Mouse (Mus musculus) testis, postnatal 14 days (tissue): ENCODE measurements around the gene Fam129a.
A peak's percentile ranks its signal among the peaks of the same experiment; 100 is the strongest.

Source experiments
- DNase-seq: peaks from one replicate; pipeline ENCODE4 v3.0.0; 2021; ENCODE audit warnings: low spot score

Gene Fam129a

DNA sequence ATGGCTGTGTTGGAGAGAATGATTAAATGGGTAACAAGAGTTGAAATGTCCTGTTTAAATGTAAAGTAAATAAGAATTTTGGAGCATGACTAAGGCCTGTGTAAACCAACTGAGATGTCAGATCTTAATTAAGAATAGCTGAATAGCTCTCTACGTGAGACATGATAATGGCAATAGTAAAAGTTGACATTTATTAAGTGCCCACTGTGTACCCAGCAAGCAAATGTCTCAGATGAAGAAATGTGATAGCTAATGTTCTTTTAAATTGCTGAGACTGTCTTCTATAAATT is 13.1 kb downstream of the Fam129a start:
- DNase-seq: no peak

- no peak for DNase-seq
Measured at GRCm38 (mm10) chr1:151584565-151585216, 13.7 kb downstream of the Fam129a start.

GRCm38 (mm10) chr1:151585647-151586046 is 14.7 kb downstream of the Fam129a start:
- DNase-seq: no peak

DNA sequence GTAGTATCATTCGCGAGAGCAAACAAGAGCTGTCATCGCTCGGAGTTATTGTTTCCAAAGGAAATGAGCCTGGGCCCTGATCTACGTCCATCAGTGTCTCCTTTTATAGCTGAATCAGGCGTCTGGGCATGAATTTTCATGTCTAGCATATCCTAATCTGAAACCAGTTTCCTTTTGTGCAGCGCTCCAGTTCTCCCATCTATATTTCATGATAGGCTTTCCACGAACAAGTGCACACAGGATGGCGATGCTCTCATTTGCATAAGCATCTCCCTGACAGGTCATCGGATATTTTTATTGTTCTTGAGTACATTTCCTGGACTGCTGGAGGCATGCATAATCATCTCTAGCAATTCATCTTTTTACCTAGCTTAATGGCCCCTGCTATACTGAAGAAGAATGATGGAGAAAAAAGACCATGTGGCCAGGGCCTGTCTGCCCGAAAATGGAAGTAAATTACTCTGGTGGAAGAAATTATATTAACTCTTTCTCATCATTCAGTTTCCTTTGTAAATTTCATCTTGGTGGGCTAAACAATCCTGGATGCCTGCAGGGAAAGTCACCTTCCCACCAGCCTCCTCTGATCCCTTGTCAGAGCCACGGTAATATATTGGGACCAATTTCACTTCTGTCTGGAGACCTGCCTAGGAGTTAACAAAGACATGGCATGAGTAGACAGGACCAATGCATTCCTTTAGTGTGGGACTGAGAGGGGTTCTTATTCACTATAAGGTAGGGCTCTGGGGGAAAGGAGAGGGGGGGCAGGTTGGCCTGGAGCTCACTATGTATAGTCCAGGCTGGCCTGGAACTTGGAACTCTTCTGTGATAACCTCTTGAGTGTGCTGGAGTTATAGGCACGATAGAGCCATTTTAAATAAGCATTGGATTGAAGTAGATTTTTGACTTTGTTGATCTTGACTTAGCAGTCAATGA is 21.4 kb downstream of the Fam129a start:
- no peak for DNase-seq

GRCm38 (mm10) chr1:151594906-151595305 is 23.9 kb downstream of the Fam129a start:
- no peak for DNase-seq

DNA sequence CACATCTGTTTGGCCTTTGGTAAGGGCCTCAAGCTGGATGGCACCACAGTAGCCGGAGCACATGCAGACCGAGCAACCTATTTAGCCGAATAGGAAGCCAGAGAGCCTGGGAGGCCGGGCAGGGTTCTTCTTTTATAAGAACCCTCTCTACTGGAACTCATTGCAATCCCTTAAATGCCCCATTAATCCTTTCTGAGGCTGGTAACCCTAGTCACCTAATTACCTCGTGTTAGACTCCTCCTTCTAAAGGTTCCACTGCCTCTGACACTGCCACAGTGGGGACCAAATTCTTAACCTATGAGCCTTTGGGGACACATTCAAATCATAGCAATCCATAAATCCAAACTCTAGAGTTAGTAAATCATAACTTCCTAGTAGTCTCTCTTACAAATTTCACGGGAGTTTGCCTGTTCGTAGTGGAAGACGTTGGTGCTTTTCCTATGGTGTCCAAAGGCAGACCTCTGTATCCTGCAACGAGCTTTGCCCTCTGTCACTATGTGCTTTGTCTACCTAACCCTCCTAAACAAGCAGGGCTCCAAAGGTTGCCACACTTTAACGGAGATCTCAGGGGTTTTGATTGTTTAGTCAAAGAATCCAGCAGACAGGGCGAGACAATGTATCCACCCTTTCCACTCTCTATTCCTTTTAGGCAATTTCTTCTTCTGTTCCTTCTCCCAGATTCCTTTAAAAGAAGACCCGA is 24.8 kb downstream of the Fam129a start:
- DNase-seq: peak; percentile 15

DNA sequence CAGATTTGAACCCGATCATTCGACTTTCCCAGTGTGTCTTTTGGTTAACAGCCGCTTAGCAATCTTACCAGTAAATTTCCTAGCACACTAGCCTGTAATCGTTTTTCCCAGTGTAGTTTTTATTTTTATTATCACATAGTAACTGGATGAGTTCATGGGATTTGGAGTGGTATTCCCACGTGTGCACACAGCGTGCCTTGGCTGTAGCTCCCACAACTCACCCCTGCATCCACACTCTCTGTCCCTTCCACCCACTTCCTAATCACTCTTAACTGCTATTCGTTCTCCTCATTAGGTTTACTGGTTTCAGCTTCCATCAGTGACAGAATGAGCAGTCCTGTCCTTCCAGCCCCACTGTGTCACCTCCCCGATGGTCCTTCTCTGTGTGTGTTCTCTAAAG is 25.6 kb downstream of the Fam129a start:
- no peak for DNase-seq

GRCm38 (mm10) chr1:151597677-151598297 is 26.8 kb downstream of the Fam129a start:
- DNase-seq: no peak

DNA sequence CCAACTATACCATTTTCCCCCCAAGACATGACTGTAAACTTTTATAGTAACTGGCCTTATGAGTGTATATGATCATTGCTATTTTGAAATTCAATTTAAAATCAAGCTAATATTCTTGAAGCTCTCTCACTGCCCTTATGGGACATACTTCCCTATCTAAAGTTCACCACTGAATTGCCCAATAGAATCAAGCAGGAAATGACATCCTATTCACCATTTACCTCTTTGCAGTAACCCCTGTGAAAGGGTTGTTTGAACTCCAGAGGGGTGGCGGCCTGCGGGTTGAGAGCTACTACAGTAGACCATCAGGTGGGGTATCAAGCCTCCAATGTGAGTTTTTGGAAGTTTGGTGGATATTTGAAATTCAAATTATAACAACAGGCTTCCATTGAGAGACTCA is 27.9 kb downstream of the Fam129a start:
- DNase-seq: no peak

- DNase-seq: no peak
Measured at GRCm38 (mm10) chr1:151604328-151604727, 33.3 kb downstream of the Fam129a start.

- DNase-seq: peak; percentile 48
Measured at GRCm38 (mm10) chr1:151607957-151608356, 37.0 kb downstream of the Fam129a start.

- DNase-seq: no peak
Measured at GRCm38 (mm10) chr1:151610621-151611020, 39.6 kb downstream of the Fam129a start.

DNA sequence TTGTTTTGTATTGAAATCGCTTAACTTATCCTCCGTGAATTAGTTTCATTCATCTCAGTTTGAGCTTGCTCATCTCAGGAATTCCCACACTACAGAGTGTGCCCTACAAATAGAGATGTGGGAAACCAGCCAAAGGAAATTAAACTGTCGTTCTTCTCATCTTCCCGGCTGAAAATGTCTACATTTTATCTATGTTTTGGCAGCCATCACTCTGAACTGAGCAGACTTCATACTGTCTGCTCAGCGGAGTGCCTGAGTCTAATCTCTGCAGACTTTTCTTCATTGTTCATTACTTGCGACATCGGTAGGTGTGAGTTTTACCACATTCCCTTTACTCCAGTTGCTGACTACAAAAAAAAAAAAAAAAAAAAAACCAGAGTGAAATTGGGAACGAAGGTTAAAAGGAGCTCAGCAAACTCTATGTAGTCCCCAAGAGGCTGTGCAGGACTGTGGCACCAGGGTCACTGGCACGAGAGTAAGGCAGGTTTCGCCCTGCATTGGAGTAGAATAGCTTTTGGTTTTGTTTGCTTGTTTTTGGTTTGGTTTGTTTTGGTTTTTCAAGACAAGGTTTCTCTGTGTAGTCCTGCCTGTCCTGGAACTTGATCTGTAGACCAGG is 43.4 kb downstream of the Fam129a start:
- DNase-seq: no peak

DNA sequence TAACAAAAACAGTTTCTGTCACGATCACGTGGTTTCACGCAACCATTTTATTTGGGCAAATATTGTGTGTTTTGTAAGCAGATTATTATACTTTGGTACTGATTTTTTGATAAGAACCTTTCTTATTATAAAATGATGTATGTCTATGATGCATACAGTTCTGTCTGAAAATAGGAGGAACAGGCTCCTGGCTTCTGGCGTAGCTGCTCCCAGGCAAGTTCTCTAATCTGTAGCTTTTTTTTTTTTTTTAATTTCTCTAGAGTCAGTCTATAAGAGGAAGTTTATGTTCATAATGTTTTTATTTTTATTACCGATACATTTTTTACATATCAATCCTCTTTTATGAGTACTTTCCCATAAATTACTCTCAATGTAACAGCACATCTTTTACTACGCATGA is 44.6 kb downstream of the Fam129a start:
- no peak for DNase-seq

GRCm38 (mm10) chr1:151616555-151617205 is 45.7 kb downstream of the Fam129a start:
- DNase-seq: no peak

GRCm38 (mm10) chr1:151618251-151618650 is 47.3 kb downstream of the Fam129a start:
- DNase-seq: no peak

DNA sequence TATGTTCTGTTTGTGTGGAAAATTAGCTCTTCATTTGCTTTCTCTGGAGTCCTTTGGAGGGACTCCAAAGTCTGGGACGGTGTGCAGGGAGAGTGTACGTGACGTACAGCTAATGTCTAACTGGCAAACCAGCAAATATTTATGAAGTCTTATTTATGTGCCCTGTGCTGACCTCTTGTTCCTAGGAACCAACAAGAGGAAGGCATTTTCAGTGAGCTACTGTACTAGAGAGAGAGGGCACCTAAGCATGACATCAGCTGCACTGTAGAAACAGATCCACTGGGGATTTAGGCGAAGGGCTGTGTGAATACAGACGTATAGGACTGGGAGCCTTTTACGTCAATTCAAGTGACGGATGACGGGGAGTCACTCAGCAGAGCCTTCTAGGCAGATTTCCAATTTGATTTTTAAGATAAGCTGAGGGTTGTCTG is 48.3 kb downstream of the Fam129a start:
- no peak for DNase-seq

DNA sequence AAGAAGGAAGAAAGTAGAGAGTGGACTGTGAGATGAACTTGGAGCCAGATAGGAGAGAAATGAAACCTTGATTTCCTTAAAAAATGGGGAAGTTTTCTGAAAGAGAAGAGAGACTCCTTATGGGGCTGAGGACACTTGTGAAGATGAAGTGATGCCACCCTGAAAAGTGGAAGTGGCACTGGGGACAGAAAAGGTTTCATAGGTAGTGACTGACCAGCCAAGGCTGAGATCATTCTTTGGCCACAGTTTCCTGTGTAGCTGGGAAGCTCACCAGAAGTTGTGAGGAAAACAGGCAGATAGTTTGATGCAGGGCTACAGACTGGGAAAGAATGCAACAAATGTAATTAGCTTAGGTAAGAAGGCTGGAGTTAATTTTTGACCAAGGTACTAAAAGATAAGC is 49.7 kb downstream of the Fam129a start:
- DNase-seq: no peak

GRCm38 (mm10) chr1:151624442-151625226 is 53.6 kb downstream of the Fam129a start:
- no peak for DNase-seq

GRCm38 (mm10) chr1:151625260-151625659 is 54.3 kb downstream of the Fam129a start:
- no peak for DNase-seq

GRCm38 (mm10) chr1:151625690-151626089 is 54.7 kb downstream of the Fam129a start:
- no peak for DNase-seq
